Mouse (Mus musculus): ENCODE results near the gene Npas2.

The Npas2 gene

DNA sequence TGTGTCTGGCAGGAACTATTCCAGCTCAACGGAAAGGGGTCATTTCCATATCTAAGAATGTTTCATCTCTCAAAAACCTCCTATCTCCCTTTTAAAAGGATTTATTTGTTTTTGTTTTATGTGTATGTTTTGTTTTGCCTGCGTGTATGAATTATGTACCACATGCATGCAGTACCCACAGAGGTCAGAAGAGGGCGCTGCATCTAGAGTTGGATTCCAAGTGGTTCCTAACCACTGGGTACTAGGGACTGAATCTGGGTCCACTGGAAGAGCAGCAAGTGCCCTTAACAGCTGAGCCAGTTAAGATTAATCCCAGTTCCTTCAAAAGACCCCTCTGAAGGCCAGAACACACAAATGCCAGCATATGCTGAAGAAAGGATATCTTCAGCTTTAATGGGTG, 24.1 kb downstream of the Npas2 start:
- DNase-seq (ENCODE audit: low spot score): no peak

DNA sequence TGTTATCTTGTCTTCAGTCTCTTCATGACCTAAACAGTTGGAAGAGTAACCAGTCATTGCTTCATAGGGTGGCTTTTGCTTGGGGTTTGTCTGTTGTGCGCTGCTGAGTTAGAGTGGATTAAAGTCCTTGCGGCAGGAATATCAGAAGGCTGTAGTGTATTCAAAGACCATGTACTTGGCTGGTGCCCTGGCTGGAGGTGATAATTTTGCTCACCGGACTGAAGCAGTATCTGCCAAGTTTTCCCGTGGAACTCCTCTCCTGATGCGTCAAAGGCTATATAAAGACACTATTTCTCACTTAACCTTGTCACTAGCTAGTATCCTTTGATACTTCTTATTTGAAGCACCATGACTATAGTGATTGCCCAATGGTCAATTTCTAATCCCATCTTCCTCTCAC, 34.9 kb downstream of the Npas2 start:
- DNase-seq (ENCODE audit: low spot score): no peak

- no peak for DNase-seq (ENCODE audit: low spot score)
These were observed 36.5 kb downstream of the Npas2 start for GRCm38 (mm10) chr1:39230021-39230420.

- DNase-seq (ENCODE audit: low spot score): no peak
These were observed 41.4 kb downstream of the Npas2 start for GRCm38 (mm10) chr1:39234815-39235449.

DNA sequence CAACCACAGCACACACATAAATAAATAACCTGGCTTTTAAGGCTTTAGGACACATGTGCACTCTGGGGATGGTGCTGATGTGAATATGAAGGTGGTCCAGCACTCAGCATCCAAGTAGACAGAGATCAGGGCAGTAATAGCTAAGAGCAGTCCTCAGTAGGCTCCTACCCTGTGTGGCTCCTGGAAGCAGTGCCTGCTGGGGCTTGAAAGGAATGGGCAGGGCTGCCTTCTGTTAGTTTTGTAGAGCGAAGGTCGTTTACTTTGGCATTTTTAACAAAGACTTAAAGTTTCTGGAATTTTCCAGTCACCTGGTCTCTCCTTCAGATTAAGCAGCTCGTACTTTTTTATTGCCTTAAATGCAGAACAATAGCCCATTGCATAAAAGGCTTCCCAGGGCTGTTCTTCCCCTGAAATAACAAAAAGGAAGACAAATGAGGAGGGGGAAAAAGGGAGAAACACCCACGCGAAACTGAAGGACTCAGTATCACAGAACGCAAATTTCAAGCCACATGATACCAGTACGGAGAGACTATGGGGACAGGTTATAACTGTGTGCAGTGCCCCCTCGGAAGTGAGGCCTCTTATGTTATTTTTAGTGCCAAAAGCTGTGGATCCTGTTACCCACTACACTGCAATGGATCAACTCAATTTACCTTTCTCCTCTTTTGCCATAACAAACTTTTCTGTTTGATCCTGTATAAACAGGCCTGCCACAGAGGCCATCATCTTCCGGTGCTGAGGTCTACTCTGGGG, 44.1 kb downstream of the Npas2 start:
- no peak for DNase-seq (ENCODE audit: low spot score)

GRCm38 (mm10) chr1:39240860-39241584, 47.5 kb downstream of the Npas2 start:
- DNase-seq (ENCODE audit: low spot score): no peak

- DNase-seq (ENCODE audit: low spot score): no peak
These were observed 51.2 kb downstream of the Npas2 start for GRCm38 (mm10) chr1:39244726-39245125.

GRCm38 (mm10) chr1:39251679-39252078, 58.1 kb downstream of the Npas2 start:
- peak; percentile 51 for DNase-seq (ENCODE audit: low spot score)

GRCm38 (mm10) chr1:39253771-39254170, 60.2 kb downstream of the Npas2 start:
- DNase-seq (ENCODE audit: low spot score): no peak

DNA sequence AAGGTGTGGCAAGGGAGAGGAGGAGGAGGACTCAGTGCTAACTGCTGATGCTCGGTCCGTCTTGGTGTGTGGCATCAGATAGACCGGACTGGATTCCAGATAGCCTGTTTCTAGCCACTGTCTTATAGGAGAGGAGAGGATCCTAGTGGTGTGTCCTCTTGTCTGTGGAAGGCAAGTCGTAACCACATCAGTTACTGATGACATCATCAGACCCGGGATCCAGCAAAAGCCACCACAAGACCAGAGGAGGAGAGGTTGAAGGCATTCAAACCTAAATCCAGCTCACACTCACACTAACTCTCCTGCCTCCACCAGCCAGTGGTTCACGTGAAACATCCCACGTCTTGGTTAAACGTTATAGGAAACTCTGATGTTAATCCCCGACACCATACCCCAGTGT, 62.5 kb downstream of the Npas2 start:
- no peak for DNase-seq (ENCODE audit: low spot score)

DNA sequence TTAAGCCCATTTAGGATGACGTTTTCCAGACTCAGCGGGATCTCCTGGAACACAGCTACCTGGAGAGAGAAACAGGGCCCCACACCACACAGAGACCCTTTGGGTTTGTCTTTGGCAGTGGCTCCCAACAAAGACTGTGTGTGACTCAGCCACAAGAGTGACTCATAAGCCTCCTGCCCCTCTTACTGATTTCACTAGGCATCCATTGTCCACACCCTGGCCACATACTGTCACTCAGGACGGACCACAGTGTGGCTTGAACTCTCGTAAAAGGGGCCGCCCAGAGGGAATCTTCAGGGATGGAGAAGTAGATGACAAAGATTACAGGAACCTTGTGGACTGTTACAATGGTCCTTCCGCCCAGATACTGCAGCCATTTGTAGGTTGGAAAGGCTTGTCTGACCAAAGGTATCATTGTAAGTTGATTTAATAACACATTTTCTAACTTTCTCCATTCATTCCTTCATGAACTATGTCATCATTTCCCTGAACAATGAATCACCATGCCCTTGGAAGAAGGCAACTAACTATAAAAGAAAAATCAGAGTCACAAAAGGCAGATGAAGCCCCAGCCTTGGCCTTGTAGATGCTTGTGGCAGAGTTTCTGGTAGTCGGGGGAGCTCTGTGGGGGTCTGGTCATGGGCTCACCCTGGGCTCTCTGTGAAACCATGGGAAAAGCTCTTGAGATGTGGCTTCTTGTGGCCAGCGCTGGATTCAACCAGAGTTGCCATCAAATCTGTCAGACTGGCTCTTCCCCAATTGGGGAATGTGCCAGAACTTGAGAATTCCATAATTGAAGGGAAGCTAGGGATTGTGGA, 63.2 kb downstream of the Npas2 start:
- no peak for DNase-seq (ENCODE audit: low spot score)

GRCm38 (mm10) chr1:39257331-39257594, 63.7 kb downstream of the Npas2 start:
- no peak for DNase-seq (ENCODE audit: low spot score)

GRCm38 (mm10) chr1:39259668-39260067, 66.1 kb downstream of the Npas2 start:
- DNase-seq (ENCODE audit: low spot score): no peak

DNA sequence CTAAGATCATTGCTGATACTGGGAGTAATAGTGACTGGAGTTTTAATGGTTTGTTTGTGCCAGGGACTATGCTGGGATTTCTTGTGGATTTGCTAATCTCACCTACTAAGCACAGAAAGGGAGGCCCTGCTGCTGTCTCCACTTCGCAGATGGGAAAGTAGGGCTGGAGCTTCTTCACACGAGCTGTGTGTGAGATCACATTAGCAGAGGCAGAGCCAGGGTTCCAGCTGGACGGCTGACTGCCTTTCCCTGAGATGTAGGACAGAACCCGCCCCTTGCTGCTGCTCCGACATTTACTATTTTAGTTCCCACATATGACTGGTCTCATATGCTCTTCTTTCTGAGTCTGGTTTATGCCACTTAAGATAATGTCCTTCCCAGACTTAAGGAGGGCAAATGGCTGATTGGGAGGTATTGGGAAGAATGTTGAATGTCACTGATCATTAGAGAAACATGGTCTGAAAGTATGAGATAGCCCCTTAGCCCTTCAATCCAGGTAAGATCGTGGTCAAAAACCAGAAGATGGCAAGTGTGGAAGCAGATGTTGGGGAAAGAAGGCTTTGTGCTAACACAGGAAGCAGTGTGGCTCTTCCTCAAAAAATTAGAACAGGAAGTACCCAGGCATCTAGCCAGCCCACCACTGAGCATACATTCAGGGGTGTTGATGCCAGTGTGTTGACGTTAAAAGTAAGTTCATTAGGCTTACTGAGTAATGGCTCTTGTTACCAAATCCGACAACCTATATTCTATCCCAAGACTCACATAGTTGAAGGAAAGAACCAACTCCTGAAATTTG, 66.8 kb downstream of the Npas2 start:
- DNase-seq (ENCODE audit: low spot score): no peak

GRCm38 (mm10) chr1:39266843-39267512, 73.4 kb downstream of the Npas2 start:
- no peak for DNase-seq (ENCODE audit: low spot score)

DNA sequence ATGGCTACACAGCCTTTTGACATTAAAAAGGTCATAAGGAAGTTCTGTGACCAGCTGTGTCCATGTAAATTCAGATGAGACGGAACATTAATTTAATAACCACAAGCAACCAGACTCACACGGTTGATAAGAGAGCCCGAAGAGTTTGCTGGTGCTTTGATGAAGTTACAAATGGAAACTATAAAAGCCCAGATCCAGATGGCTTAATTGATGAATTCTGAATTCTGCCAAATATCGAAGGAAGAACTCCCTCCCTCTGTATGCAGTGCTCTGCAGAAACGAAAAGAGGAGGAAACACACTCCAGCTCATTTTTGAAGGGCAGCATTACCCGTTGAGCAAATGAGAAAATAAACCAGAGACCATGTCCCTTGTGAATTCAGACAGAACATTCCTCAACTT, 79.4 kb downstream of the Npas2 start:
- DNase-seq (ENCODE audit: low spot score): peak; percentile 22

- DNase-seq (ENCODE audit: low spot score): no peak
These were observed 86.9 kb downstream of the Npas2 start for GRCm38 (mm10) chr1:39280391-39280790.

- no peak for DNase-seq (ENCODE audit: low spot score)
These were observed 87.7 kb downstream of the Npas2 start for GRCm38 (mm10) chr1:39280989-39281875.

- DNase-seq (ENCODE audit: low spot score): no peak
These were observed 88.4 kb downstream of the Npas2 start for GRCm38 (mm10) chr1:39281888-39282287.

DNA sequence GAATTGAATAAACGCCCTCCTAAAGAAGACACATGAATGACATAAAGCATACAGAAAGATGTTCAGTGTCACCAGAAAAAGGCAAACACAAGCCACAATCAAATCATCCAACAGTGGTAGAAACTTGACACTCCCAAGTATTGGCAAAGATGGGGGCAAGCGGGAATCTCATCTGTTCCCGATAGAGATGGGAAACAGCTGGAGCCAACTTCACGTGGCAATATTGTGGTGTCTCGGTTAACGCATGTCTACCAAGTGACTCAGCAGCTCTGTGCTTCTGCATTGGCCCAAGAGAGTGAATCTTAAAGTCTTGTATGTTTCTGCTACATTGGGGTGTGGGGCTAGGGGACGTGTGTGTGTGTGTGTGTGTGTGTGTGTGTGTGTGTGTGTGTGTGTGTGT, 89.8 kb downstream of the Npas2 start:
- DNase-seq (ENCODE audit: low spot score): no peak

All from layer of hippocampus, adult 9-10 months (tissue).